Mouse (Mus musculus) ES-E14 (cell line): ENCODE data around the gene Rnf207. TPM values are rescaled to one million over a fixed set of nuclear protein-coding genes. Genes with fewer than 3 reads are reported as not detected.

ENCODE experiments used
- DNase-seq: peaks from one replicate; pipeline ENCODE4 v3.0.0-alpha.2; 2013; ENCODE audit warnings: low read depth, low spot score
- H3K27ac ChIP-seq: 2 replicates; pipeline ENCODE4 v1.5.1; 2012; ENCODE audit warnings: low read depth, mild to moderate bottlenecking, low read length, moderate library complexity, mixed read lengths; ENCODE audit not compliant: poor library complexity, insufficient read depth, severe bottlenecking
- H3K36me3 ChIP-seq: 2 replicates; pipeline ENCODE4 v1.6.1; 2012; ENCODE audit warnings: mild to moderate bottlenecking, low read length, moderate library complexity, mixed read lengths; ENCODE audit not compliant: control insufficient read depth, poor library complexity, insufficient read depth, severe bottlenecking
- H3K4me1 ChIP-seq, 2 experiments: fragments of 150-350 bp in 1 of 2; sonication (generic) in 1 of 2; 2 replicates each; pipeline ENCODE4 v1.6.1; 2012; ENCODE audit warnings: low read length in 2 of 2, mild to moderate bottlenecking in 1 of 2, mixed read lengths in 1 of 2; ENCODE audit not compliant: control insufficient read depth in 2 of 2, insufficient read depth in 2 of 2, poor library complexity in 1 of 2
- H3K4me3 ChIP-seq, 2 experiments: fragments of 150-350 bp in 1 of 2; sonication (generic) in 1 of 2; 2 replicates each; pipeline ENCODE4 v1.5.1; 2012; ENCODE audit warnings: low read length in 2 of 2, low read depth in 1 of 2, mild to moderate bottlenecking in 1 of 2, mixed read lengths in 1 of 2; ENCODE audit not compliant: insufficient read depth in 1 of 2, poor library complexity in 1 of 2, severe bottlenecking in 1 of 2
- H3K9ac ChIP-seq: 2 replicates; pipeline ENCODE4 v1.6.1; 2012; ENCODE audit warnings: low read depth, mild to moderate bottlenecking, low read length, mixed read lengths; ENCODE audit not compliant: poor library complexity, insufficient read depth, severe bottlenecking
- H3K9me3 ChIP-seq: fragments of 150-350 bp; sonication (generic); 2 replicates; pipeline ENCODE4 v1.6.1; 2012; ENCODE audit warnings: low read depth, mild to moderate bottlenecking, low read length; ENCODE audit not compliant: control insufficient read depth, insufficient read depth
- CHD2 ChIP-seq: IDR thresholded peaks from 2 replicates; pipeline ENCODE4 v1.6.1; 2014; ENCODE audit warnings: mild to moderate bottlenecking, low read depth, low read length, inconsistent platforms
- HCFC1 ChIP-seq: IDR thresholded peaks from 2 replicates; pipeline ENCODE4 v1.6.1; 2012; ENCODE audit warnings: low read length, inconsistent platforms, borderline replicate concordance; ENCODE audit not compliant: insufficient read depth
- MAFK ChIP-seq: IDR thresholded peaks from 2 replicates; pipeline ENCODE4 v1.6.1; 2014; ENCODE audit warnings: mild to moderate bottlenecking, low read depth, low read length, inconsistent platforms; ENCODE audit not compliant: insufficient read depth
- ZC3H11A ChIP-seq: IDR thresholded peaks from 2 replicates; pipeline ENCODE4 v1.6.1; 2012; ENCODE audit warnings: low read depth, mild to moderate bottlenecking, inconsistent platforms, low read length, borderline replicate concordance
- ZNF384 ChIP-seq: IDR thresholded peaks from 2 replicates; pipeline ENCODE4 v1.6.1; 2012; ENCODE audit warnings: low read depth, low read length, inconsistent platforms
- in situ Hi-C, 2 experiments: fragments of 600-800 bp; cut with MboI; formaldehyde crosslinking; loops; one replicate each; pipeline ENCODE4 v1.15.1; 2025; ENCODE audit warnings: low sequenced_read_pairs in 2 of 2, inconsistent platforms in 1 of 2; ENCODE audit not compliant: unreplicated experiment in 2 of 2
- total RNA-seq: library from RNA; depleted of rRNA; stranded (reverse); fragments of 300-350 nt; gene quantifications from 2 replicates; pipeline ENCODE4 v1.2.3, GENCODE M21; 2012

The Rnf207 gene
- total RNA-seq, 1 experiment: 4.6 TPM

- H3K36me3 ChIP-seq: peaks cover 30% of the 10 kb centered on the region
- peak; percentile 94 for DNase-seq
- in situ Hi-C loops: no loop called here
- peaks cover 0 to 23% of the 10 kb centered on the region in 2 experiments; a peak in 2 of 4 replicates for H3K4me1 ChIP-seq
- peak within 1 kb of the TSS; percentile 74 to 92 for H3K4me3 ChIP-seq
- peak within 1 kb of the TSS; percentile 73 for H3K27ac ChIP-seq
- TF ChIP-seq ZC3H11A (no peak), ZNF384 (no peak), CHD2 (no peak), HCFC1 (peak; percentile 85), MAFK (no peak)
- no peaks in the 10 kb centered on the region for H3K9me3 ChIP-seq
- H3K9ac ChIP-seq: peak within 1 kb of the TSS; percentile 98
Observed at GRCm38 (mm10) chr4:152325574-152326411, 7.0 kb upstream of the Rnf207 start, which contains the start of gene Rpl22. Rpl22 (plus strand) TSS chr4:152325742.

GRCm38 (mm10) chr4:152324641-152325562, 6.1 kb upstream of the Rnf207 start:
- TF ChIP-seq ZNF384: peak; percentile 71
- TF ChIP-seq CHD2: no peak
- peak overlapping the region; percentile 52 to 71 for H3K4me3 ChIP-seq
- H3K36me3 ChIP-seq: peaks cover 23% of the 10 kb centered on the region
- no peaks in the 10 kb centered on the region for H3K9me3 ChIP-seq
- H3K27ac ChIP-seq: peak overlapping the region; percentile 73
- DNase-seq: no peak
- H3K4me1 ChIP-seq: peaks cover 0 to 18% of the 10 kb centered on the region in 2 experiments; a peak in 2 of 4 replicates
- in situ Hi-C loops: no loop called here
- H3K9ac ChIP-seq: peak overlapping the region; percentile 84

GRCm38 (mm10) chr4:152321464-152321863, 2.7 kb upstream of the Rnf207 start:
- Histone ChIP-seq H3K4me3 (no peak overlapping the region), H3K27ac (no peak overlapping the region), H3K9me3 (no peaks in the 10 kb centered on the region), H3K4me1 (peaks cover 0 to 19% of the 10 kb centered on the region in 2 experiments; a peak in 2 of 4 replicates), H3K36me3 (no peaks in the 10 kb centered on the region), H3K9ac (no peak overlapping the region)
- no peak for DNase-seq
- TF ChIP-seq CHD2 (no peak), ZC3H11A (no peak), HCFC1 (no peak), MAFK (no peak), ZNF384 (no peak)
- in situ Hi-C loops: no loop called here

- peaks cover 2 to 24% of the 10 kb centered on the region in 2 experiments; a peak in 3 of 4 replicates for H3K4me1 ChIP-seq
Observed at GRCm38 (mm10) chr4:152317631-152318033, 1.2 kb downstream of the Rnf207 start.

More at GRCm38 (mm10) chr4:152317631-152318033, 1.2 kb downstream of the Rnf207 start:
- Histone ChIP-seq H3K27ac (no peak overlapping the region), H3K4me3 (no peak overlapping the region), H3K9me3 (no peaks in the 10 kb centered on the region), H3K36me3 (no peaks in the 10 kb centered on the region), H3K9ac (no peak overlapping the region)
- no peak for DNase-seq
- in situ Hi-C loops: no loop called here
- TF ChIP-seq HCFC1 (no peak), ZNF384 (no peak), CHD2 (no peak), MAFK (no peak), ZC3H11A (no peak)
